Mouse (Mus musculus) thymus, postnatal 10 days (tissue): ENCODE measurements around the gene Nod1.

Experiments
- DNase-seq, 2 experiments: peaks; one replicate each; pipeline ENCODE4 v3.0.0; 2021; ENCODE audit warnings: low spot score in 2 of 2

Gene Nod1

GRCm38 (mm10) chr6:54941149-54941548 lies 31.3 kb downstream of the Nod1 start:
- DNase-seq, result no peak

DNA sequence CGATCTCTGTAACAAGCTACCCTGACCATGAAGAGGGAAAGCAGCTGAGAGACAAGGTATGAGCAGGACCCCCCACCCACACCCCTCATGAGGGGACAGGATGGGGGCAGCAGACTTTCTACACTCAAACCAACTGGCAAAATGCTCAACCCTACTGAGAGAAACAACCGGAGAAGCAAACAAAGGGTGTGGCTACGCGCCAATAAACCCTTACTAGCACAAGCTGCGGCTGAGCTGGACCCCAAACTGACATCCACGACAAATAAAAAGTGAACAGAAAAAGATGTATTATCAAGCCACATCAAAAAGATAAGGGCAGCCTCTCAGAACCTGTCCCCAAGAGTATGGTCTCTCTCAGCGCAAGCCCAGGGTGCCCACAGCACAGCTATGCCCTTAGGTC lies 32.3 kb downstream of the Nod1 start:
- DNase-seq, result no peak

DNA sequence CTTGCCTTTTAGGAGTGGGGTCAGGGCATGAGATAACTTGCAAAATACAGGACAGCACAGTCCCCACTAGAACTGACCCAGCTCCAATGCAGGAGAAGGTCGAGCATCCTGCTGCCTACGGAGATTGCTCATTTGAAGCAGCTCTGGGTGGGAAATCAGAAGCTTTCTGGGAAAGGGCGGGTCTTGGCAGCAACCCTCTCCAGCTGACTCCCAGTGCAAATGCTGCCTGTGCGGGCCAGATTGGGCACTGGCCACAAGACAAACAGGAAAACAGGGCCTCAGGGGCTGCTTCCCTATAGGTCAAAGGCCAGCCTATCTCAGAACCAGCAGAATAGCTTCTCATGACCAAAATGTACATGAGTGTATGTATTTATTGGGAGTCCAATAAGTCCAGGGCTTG lies 32.8 kb downstream of the Nod1 start:
- no peak for DNase-seq

DNA sequence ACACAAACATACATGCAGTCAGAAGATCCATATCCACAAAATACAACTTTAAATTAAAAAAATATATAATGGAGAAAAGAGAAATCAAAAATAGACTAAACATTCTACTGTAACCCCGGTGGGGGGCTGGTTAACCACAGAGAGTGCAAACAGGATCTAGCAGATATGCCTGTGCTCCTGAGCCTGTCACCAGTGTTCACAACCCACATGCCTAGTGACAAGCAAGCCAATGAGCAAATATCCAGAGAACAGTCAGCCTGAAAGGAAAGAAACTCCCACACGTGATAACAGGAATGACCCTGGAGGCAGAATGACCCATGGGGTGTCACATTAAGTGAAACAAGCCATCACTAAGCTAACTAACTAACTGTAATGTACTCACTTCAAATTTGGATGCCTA lies 35.9 kb downstream of the Nod1 start:
- no peak for DNase-seq

DNA sequence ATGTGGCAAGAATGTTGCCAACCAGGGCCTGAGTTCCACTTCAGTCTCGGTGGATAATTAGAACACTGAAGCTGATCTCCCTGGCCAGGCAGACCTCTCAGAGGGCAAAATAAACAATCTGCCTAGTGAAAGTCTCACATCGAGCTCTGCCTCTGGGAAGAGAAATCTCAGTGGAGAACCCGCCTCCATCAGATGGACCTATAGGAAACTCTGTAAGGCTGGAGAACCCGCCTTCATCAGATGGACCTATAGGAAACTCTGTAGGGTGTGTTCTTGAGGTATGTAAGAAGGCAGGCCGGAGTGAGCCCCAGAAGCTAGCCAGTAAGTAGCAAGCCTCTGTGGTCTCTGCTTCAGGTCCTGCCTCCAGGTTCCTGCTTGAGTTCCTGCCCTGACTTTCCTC lies 37.5 kb downstream of the Nod1 start:
- no peak for DNase-seq

- DNase-seq, result no peak
Measured at GRCm38 (mm10) chr6:54934313-54934712, 38.1 kb downstream of the Nod1 start.

- no peak for DNase-seq
Measured at GRCm38 (mm10) chr6:54933866-54934265, 38.5 kb downstream of the Nod1 start.

GRCm38 (mm10) chr6:54933216-54933615 lies 39.2 kb downstream of the Nod1 start:
- no peak for DNase-seq

DNA sequence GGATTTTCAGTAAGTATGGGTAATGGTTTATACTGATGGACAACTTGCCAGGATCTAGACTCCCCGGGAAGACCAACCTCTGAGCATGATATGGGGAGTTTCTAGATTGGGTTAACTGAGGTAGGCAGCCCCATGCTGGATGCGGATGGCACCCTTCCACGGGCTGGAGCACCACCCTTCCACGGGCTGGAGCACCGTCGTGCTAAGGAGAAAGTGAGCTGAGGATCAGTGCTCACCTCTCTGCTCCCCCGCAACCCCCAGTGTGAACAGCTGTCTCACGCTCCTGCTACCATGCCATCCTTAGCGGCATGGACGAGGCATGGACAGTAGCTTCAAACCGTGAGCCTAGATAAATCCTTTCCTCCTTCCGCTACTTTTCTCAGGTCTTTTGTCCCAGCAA lies 39.9 kb downstream of the Nod1 start:
- no peak for DNase-seq

GRCm38 (mm10) chr6:54931641-54932040 lies 40.8 kb downstream of the Nod1 start:
- no peak for DNase-seq

- DNase-seq, result no peak
Measured at GRCm38 (mm10) chr6:54927946-54928345, 44.5 kb downstream of the Nod1 start.

DNA sequence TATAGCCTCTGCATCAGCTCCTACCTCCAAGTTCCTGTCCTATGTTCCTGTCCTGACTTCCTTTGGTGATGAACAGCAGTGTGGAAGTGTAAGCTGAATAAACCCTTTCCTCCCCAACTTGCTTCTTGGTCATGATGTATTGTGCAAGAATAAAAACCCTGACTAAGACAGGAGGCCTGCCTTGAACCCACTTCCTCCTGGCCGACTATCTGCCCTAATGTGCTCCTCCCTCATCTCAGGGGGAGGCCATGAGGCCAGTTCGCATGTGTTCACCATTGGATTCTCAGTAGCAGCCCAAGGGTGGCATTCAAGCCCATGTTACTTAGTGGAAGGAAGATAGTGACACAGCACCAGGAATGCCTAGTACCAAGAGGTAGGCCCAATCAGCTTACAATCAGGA lies 45.5 kb downstream of the Nod1 start:
- no peak for DNase-seq

DNA sequence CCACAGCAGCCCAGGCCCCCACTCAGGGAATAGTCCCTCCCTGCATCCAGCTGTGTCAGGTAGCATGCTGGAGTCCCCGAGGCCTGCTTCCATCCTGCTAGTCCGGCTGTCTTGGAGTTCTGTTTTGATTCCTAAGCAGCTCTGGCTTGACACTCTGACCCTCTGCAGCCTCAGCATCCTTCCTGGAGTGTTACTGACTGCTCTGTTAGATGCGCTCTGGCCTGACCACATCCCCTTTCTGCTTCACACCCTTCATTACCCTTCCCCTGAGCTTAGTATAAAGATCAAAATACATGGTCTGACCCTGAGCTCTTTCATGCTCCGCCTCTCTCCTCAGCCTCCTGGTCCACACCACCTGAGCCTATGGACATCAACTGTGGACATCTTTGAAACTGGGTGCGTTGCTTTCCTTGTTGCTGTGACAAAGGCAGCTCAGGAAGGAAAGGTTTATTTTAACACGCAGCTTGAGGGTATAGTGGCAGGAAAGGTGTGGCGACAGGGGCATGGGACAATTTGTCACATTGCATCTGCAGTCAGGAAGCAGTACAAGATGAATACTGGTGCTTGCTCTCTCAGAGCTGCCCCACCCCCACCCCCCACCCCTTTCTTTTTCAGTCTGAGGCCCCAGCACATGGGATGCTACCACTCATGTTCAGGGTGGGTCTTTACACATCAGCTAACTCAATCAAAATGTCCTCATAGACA lies 46.5 kb downstream of the Nod1 start:
- DNase-seq, result no peak

- DNase-seq, result no peak
Measured at GRCm38 (mm10) chr6:54924538-54924937, 47.9 kb downstream of the Nod1 start.

DNA sequence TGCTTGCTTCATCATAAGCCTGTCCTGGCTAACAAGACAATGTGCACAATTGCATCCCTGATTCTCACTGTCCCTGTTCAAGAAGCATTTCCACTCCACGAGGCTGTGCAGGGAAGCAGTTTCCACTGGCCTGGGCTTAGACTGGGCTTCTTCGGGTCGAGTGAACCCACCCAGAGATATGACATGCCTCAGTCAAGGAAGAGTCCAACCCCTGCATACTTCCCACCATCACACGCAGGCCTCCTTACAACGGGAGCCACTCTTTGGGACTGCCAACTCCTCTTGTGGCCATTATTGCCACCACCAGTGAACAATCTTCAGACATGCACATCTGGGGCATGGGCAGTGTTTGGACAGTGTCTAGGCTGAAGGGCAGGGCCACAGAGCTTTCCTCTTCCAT lies 53.9 kb downstream of the Nod1 start:
- DNase-seq, result no peak

DNA sequence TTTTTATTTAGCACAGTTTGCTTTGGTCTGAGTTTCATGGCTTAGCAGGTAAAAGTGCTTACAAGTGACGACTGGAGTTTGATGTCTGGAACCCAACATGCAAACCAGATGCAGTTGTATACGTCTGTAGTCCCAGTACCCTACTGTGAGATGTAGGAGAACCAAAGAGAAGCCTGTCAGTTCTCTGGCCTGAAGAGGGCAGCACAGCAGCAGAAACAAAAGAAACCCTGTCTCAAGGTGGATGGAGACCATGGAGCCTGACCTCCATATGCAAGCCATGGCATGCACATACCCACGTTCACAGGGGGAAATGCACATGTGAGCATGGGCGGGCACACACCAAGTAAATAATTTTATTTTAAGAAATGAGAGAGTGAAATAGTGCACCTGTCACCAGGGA lies 54.9 kb downstream of the Nod1 start:
- DNase-seq, result peak; percentile 14 to 39

DNA sequence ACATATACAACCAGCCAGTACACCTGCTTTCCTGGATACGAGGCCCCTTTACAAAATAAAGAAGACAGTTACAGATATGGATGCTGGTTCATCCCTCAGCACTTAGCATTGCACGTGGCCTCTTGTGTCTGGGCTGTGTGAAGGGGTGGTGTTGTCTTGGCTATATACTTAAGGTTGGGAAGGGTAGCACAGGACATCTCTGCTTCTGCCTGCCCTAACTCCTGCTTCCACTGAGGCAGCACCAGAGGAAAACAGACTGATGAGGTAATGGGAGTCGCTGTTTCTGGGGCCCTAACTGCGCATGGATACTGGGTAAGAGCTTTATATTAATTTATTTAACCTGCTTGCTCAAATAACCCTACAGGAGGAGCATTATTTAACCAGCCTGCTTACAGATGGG lies 55.5 kb downstream of the Nod1 start:
- no peak for DNase-seq

DNA sequence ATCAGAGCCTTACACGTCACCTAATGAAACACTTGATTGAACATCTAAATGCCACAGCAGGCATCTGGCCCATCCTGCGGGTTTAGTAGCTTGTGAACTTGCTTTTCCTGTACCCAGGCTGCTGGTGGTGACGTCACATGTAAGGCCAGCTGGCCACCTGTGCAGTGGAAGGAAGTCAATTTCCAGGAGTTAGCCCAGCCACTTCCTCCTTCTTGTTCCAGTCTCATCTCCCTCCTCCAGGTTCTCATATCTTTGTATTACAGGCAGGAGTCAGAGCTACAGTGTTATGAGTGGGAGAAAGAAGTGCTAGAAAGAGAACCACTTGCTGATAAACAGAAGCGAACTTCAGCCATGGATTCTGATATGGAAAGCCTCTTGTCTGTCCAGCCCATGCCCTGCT lies 56.2 kb downstream of the Nod1 start:
- peak in 1 of 2 experiments; percentile 13 for DNase-seq

DNA sequence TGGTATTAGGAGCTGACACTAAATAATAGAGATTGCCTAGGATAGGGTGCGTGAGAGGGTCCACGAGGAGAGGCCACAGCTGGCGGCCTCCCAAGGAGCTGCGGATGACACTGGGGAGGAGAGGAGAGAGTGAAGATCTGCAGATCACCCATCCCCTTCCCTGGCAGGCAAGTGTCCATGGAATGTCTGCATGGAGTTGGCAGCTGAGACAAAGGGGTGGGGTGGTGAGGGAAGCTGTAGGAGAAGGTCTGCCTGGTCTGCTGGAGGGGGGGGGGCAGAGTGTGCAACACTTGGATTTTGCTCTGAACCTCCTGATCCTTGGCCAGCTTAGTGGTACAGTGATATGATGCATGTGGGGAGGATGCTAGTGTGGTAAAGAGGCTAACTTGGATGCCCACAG lies 57.4 kb downstream of the Nod1 start:
- no peak for DNase-seq

DNA sequence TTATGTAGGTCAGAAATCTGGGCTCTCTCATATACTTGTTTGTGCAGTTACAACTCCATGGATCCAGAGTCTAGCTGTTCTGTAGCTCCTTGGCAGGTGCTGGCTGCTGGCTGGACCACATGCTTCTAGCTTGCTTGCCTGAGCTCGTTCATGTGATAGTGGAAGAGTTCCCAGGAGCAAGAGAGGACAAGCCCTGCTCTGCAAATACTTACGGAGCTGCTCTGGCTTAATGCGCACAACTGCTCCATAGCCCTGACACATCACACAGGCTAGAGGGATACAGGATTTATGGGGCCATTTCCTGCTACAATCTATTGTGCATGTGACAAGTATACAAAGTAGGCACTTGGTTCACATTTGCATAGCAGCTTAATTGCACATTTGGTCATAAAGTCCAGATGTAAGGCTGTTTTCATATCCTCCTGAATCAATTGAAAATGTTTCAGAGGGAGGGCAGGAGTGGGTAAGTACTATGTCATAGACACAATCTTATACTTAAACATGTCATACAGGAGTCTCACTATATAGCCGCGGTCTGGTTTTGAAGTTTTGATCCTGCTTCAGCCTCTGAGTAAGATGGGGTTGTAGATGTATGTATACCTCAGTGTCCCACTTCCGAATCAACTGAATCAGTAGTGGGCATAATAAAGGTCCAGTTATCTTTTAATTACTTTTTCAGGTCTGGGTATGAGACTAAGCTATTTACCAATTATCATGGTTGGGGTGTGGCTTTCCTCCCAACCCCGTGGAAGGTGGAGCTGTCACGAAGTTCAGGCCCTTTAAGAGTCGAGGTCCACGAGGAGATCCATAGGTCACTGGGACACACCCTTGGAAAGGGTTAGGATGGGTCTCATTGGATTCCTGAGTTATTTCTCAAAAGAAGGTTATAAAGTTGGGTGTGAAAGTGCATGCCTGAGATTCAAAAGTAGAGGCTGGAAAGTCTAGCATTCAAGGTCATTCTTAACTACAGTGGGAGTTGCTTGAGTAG lies 66.1 kb downstream of the Nod1 start:
- no peak for DNase-seq

- DNase-seq, result no peak
Measured at GRCm38 (mm10) chr6:54902547-54902946, 69.9 kb downstream of the Nod1 start.

- no peak for DNase-seq
Measured at GRCm38 (mm10) chr6:54900256-54900655, 72.2 kb downstream of the Nod1 start.

GRCm38 (mm10) chr6:54891384-54891783 lies 81.0 kb downstream of the Nod1 start:
- no peak for DNase-seq
